Mouse (Mus musculus) left cerebral cortex, postnatal 4 days (tissue): ENCODE data around the gene Hsd11b1. TPM values are rescaled to one million over a fixed set of nuclear protein-coding genes. Genes with fewer than 3 reads are reported as not detected.
A peak's percentile ranks its signal among the peaks of the same experiment; 100 is the strongest.

Source experiments
- DNase-seq: peaks from one replicate; pipeline ENCODE4 v3.0.0-alpha.2; 2022
- intact Hi-C: fragments of 180-260 bp; cut with DNase I; formaldehyde crosslinking; loops from one replicate; pipeline ENCODE4 v1.15.1; 2025
- total RNA-seq, 2 experiments: library from RNA; stranded (reverse); gene quantifications; 2 replicates each; pipeline ENCODE4 v1.2.3; 2021

The Hsd11b1 gene
- total RNA-seq, 2 experiments from 2014 or later, result 3.2 to 3.4 TPM

- no peak for DNase-seq
- intact Hi-C loops, result no loop called here
These were observed 13.8 kb downstream of the Hsd11b1 start for GRCm38 (mm10) chr1:193250026-193250425.

DNA sequence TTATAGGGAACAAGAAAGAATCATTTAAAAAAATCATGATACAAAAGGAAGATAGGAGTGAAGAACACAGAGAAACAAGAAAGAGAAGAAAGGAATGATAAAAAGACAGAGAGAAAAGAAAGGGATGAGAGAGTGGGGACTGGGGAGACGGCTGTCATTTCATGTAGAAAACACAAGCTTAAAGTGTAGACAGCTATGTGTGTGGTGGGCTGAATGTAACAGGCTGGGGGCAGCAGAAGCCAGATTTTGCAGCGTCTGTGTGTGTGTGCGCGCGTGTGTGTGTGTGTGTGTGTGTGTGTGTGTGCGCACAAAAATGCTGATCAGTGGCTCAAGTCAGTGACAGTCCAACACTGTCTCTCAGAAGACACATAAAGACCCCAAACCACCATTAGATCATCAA, 19.6 kb downstream of the Hsd11b1 start:
- intact Hi-C loops, result no loop called here
- no peak for DNase-seq

DNA sequence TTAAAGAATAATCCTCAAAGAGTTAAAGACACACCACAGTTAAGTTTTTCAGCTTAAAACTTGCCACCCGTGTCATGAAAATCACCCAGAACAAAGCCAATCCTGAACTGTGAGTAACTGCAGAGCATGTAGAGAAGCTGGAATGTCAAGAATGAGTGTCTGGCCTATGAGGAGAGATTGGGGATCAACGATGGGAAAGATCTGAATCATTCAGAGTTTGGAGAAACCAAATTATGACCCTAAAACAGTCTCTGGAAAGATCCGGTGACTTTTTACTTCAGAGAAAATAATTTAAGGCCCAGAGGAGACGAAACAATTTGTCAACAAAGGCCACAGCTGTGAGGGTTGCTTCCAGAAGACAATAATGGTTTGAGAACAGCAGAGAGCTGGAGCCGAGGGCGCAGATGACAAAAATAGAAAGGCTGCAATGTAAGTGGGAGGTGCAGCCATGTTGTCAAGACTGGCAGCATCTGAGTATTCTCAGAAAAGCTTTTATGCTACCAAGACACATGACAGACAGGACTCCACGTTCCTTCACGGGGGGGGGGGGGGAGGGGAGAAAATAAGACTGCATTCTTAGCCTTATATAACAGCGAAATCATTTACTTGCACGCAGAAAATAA, 20.2 kb downstream of the Hsd11b1 start:
- DNase-seq, result no peak
- intact Hi-C loops, result no loop called here

DNA sequence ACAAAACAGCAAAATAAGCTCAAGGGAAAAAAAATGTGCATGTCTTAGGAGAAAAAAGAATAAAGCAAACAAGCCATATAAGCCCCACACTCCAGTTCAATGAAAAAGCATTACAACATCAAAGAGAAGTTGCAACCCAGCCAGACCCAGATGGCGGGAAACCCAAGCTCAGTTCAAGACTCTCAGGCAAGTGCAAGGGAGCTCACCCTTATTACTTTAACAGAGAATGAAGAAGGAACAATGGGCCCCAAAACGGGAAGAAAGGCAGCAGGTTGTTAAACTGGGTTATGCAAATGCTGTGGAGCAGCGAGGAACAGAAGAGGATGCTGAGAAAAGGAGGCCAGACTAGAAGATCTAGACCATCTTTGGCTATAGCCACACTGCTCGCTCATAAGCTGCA, 21.0 kb downstream of the Hsd11b1 start:
- DNase-seq, result no peak
- intact Hi-C loops, result no loop called here

- intact Hi-C loops, result no loop called here
- peak; percentile 78 for DNase-seq
These were observed 21.6 kb downstream of the Hsd11b1 start for GRCm38 (mm10) chr1:193242238-193242637.

- intact Hi-C loops, result no loop called here
- no peak for DNase-seq
These were observed 22.4 kb downstream of the Hsd11b1 start for GRCm38 (mm10) chr1:193241436-193241835.

DNA sequence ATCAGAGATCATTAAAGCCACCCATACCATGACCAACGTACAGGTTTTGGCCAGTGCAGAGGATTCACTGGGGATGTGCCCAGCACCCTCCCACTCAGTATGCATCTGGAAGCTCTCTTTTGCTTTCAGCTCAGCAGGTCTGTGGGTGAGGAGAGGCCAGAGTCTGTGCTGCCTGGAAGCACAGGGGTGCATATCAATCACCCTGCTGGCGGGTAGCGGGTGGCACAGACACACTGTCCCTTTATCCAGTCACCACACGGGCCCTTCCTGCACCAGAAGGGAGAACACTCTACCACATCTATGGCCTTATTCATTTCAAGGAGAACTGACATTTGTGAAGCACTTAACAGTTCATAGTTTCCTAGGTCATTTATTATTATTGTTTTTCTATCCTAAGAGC, 25.4 kb downstream of the Hsd11b1 start:
- no peak for DNase-seq
- intact Hi-C loops, result no loop called here

- intact Hi-C loops, result no loop called here
- no peak for DNase-seq
These were observed 28.9 kb downstream of the Hsd11b1 start for GRCm38 (mm10) chr1:193234930-193235329.

GRCm38 (mm10) chr1:193234130-193234645, 29.7 kb downstream of the Hsd11b1 start:
- no peak for DNase-seq
- intact Hi-C loops, result no loop called here

DNA sequence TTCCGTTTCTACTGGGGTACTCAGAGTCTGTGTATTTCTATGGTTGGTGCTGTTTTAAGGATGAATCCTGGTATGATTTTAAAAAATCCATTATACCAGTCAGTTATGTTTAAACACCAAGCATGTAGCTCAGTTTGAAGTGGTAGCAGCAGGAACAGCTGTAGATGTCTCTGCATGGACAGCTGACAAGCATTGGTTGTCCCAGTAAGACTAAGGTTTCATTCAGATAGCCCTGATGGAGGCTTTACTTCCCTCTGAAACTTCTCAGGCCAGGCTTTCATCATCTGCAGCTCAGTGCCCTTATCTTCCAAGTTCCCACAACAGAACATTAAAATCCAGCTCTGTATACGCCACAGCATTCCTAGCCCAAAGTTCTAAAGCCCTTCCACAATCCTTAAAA, 31.1 kb downstream of the Hsd11b1 start:
- intact Hi-C loops, result no loop called here
- DNase-seq, result no peak

GRCm38 (mm10) chr1:193230935-193231334, 32.9 kb downstream of the Hsd11b1 start:
- intact Hi-C loops, result no loop called here

GRCm38 (mm10) chr1:193230531-193230930, 33.3 kb downstream of the Hsd11b1 start:
- DNase-seq, result no peak
- intact Hi-C loops, result no loop called here

More at GRCm38 (mm10) chr1:193230935-193231334, 32.9 kb downstream of the Hsd11b1 start:
- DNase-seq, result no peak

DNA sequence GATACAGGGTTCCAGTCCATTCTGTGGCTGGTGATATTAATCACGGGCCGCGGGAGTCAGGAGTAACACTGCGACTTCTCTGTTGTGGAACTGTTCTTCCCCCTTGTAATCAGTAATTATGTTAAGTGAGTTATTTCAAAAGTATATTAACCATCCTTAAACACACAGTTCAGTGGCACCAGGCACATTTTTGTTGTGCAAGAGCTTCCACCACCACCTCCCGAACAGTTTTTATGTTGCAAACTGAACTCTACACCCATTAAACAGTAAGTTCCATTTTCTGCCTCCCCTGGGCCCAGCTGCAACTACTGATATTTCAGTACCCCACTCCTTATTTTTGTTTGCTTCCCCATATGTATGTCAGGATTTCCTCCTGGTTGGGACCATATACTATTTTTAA, 34.3 kb downstream of the Hsd11b1 start:
- no peak for DNase-seq

DNA sequence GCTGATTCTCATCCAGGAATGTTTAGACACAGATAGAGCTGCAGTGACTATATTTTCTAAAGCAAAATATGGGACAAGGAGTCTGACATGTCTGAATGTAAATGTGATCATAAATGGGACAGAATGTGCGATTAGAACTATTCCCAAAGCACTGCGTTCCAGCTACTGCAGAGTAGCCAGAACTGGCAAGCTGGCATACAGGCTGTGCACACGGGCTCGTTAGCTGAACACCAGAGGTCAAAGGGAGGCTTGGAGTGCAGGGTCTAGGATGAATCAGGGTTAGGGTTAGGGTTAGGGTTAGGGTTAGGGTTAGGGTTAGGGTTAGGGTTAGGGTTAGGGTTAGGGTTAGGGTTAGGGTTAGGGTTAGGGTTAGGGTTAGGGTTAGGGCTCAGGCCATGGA, 36.3 kb downstream of the Hsd11b1 start:
- intact Hi-C loops, result no loop called here
- DNase-seq, result no peak

More for the DNA sequence above, 34.3 kb downstream of the Hsd11b1 start:
- intact Hi-C loops, result no loop called here

- no peak for DNase-seq
- intact Hi-C loops, result no loop called here
These were observed 37.0 kb downstream of the Hsd11b1 start for GRCm38 (mm10) chr1:193226724-193227522.

- no peak for DNase-seq
- intact Hi-C loops, result no loop called here
These were observed 37.8 kb downstream of the Hsd11b1 start for GRCm38 (mm10) chr1:193226114-193226513.

- intact Hi-C loops, result no loop called here
These were observed 38.3 kb downstream of the Hsd11b1 start for GRCm38 (mm10) chr1:193225531-193225930.

DNA sequence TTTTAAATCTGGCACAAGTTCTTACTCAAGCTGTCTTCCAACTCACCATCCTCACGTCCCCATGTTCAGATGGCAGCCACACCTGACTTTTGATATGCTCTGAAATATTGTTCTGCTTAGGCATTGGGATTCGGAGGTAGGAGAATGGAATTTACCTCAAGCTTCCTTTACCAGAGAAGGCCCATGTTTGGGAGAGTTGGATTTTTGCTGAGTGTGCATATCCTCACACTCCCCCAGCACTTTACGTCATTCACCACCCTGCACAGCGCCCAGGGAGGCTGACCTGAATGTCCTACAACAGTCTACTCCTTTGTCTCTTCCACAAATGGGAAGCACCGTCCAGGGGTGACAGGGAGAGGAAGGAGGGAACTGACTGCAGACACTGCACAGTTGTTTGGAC, 43.5 kb downstream of the Hsd11b1 start:
- no peak for DNase-seq
- intact Hi-C loops, result no loop called here

More at GRCm38 (mm10) chr1:193225531-193225930, 38.3 kb downstream of the Hsd11b1 start:
- no peak for DNase-seq

DNA sequence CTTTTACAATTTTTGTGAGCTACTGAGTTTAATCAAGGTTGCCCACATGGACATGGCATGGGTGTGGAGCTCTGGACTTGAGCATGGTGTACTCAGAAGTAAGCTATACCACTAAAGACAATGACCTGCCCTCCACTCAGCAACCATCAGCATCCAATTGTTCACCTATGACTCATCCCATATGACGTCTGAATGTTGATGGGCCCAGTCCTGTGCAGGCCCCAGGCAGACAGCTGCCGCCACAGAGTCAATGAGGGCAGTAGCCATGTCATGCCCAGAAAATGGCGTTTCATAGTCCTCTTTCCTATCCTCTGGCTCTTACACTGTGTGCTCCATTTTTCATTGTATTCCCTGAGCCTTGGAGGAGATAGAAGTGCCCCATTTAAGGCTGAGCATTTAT, 47.9 kb downstream of the Hsd11b1 start:
- no peak for DNase-seq
- intact Hi-C loops, result no loop called here

- DNase-seq, result no peak
- intact Hi-C loops, result no loop called here
These were observed 49.8 kb downstream of the Hsd11b1 start for GRCm38 (mm10) chr1:193214053-193214452.

GRCm38 (mm10) chr1:193211371-193211770, 52.5 kb downstream of the Hsd11b1 start:
- intact Hi-C loops, result no loop called here
- no peak for DNase-seq

GRCm38 (mm10) chr1:193208178-193208577, 55.7 kb downstream of the Hsd11b1 start:
- DNase-seq, result peak; percentile 31
- intact Hi-C loops, result no loop called here
